Mouse (Mus musculus) retina, adult 2 months (tissue): Measurements from ENCODE around the gene Kif23.

Experiments used
- DNase-seq: peaks from one replicate; pipeline ENCODE4 v3.0.0-alpha.2; 2012; ENCODE audit warnings: low read depth, low spot score

Kif23 gene

GRCm38 (mm10) chr9:61946623-61947401, at the start of gene Kif23:
TSS of gene Kif23 (minus strand) at chr9:61946774.
- peak; percentile 81 for DNase-seq

- no peak for DNase-seq
Observed at GRCm38 (mm10) chr9:61991158-61991557, 44.6 kb upstream of the Kif23 start.

- no peak for DNase-seq
Observed at GRCm38 (mm10) chr9:61990738-61991137, 44.2 kb upstream of the Kif23 start.

DNA sequence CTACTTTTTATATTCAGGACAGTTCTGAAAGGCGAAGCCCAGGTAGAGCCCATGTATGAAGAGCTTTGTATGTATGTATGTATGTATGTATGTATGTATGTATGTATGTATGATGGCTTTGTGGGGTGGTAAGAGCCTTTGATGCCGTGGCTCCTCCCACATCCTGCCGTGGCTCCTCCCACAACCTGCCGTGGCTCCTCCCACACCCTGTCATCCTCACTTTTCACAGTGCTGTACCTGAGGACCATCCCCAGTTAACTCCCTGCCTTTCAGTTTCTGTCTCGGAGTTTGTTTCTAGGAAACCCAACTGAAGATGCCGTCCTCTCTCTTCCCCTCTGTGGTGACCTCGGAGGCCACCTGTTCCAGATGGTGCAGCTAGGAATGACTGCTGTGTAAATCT, 39.5 kb upstream of the Kif23 start:
- no peak for DNase-seq

- DNase-seq, result peak; percentile 9
Observed at GRCm38 (mm10) chr9:61985183-61985863, 38.7 kb upstream of the Kif23 start.

- no peak for DNase-seq
Observed at GRCm38 (mm10) chr9:61982940-61983620, 36.5 kb upstream of the Kif23 start.

DNA sequence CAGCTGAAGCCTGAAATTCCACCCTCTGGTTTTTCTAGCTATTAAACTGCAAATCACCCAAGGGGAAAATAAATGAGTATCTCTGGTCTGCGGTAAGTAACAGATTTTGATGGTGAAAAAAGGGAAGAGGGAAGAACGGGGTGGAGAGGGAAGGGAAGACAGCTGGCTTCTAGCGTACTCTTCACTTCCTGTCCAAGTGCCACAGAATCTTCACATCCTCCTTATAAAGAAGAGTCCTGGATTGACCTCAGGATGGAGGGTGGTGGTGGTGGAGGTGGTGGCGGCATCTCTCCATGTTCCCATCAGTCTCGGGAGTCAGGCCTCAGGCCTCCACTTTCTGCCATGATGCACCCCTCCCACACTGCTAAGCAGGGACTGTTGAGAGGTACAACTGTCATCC, 35.3 kb upstream of the Kif23 start:
- DNase-seq, result no peak

GRCm38 (mm10) chr9:61979983-61980382, 33.4 kb upstream of the Kif23 start:
- DNase-seq, result no peak

GRCm38 (mm10) chr9:61977258-61977945, 30.8 kb upstream of the Kif23 start:
- no peak for DNase-seq

DNA sequence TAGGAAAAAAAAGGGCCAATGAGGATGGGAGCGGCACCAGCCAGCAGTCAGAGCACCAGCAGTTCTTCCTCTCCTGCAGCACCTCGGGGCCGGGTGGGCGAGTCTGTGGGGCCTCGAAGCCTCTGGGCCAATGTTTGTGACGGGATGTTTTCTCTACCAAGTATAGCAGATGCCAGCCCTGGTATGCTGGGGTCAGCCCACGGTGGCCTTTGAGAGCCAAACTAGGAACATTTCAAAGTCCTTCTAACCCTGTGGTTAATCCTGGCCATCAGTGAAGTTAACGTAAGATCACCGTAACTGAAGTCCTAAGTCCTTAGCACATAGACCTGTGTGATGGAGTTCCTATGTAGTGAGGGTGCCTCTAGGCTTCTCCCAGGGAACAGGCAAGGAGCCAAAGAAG, 25.5 kb upstream of the Kif23 start:
- DNase-seq, result no peak

GRCm38 (mm10) chr9:61971045-61971444, 24.5 kb upstream of the Kif23 start:
- DNase-seq, result no peak

GRCm38 (mm10) chr9:61967357-61967756, 20.8 kb upstream of the Kif23 start:
- DNase-seq, result no peak

- DNase-seq, result no peak
Observed at GRCm38 (mm10) chr9:61965987-61966386, 19.4 kb upstream of the Kif23 start.

DNA sequence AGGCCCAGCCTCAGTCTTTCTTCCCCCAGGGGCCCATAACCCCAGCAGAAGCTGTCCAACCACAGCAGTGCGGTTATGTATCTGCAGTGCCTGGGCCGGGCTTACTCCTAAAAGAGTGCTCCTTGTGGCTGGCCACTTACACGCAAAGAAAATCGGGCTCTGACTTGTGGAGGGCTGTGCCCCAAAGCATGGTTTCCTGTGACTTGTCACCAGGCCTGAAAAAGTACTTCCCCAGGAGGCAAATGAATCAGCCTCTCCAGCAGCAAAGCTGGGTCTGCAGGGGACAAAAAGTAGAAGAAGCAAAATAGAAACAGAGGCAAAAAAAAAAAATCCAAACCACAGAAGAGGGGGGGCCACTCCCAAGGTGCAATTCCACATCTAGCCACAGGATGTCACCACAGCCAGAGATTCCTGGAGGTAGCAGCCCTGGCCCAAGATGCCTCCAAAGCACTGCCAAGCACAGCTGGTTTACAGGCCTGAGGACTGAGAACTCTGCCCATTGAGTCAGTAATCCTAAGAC, 18.9 kb upstream of the Kif23 start:
- peak; percentile 37 for DNase-seq

DNA sequence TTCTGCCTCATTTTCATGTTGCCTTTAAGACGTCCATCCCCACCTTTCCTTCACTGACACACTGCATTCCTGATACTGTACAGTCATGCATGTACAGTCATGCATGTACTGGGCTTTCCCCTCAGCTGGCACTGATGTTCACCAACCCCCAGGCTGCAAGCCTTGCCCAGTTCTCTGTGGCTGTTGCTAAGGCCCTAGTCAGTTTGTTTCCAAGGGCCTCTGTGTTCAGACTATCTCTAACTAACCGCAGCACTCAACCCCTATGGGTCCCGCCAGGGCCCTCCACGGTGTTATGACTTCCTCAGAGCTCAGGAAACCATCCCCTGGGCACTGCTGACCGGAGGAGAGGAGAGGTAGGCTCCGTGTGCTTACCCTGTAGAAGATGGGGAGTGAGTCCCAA, 16.8 kb upstream of the Kif23 start:
- DNase-seq, result no peak

GRCm38 (mm10) chr9:61961181-61961580, 14.6 kb upstream of the Kif23 start:
- no peak for DNase-seq

DNA sequence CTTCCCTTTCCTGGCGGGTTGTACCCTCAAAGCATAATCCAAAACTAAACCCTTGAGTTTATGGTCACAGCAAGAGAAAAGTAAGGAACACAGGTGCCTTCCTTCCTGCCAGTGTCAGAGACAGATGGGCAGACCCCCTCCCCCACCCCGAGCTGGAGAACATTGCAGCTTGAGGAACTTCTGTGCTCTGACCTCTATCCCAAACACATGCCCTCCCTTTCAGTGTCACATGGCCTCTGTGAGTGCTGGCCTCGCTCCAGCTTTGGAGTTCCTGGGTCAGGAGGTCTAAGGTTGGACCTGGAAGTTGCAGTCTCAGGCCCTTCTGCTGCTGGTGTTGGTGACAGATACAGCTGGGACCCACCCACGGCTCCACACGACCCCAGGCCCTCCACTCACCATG, 14.2 kb upstream of the Kif23 start:
- no peak for DNase-seq

- DNase-seq, result no peak
Observed at GRCm38 (mm10) chr9:61959921-61960569, 13.5 kb upstream of the Kif23 start.

GRCm38 (mm10) chr9:61954707-61955106, 8.1 kb upstream of the Kif23 start:
- no peak for DNase-seq

DNA sequence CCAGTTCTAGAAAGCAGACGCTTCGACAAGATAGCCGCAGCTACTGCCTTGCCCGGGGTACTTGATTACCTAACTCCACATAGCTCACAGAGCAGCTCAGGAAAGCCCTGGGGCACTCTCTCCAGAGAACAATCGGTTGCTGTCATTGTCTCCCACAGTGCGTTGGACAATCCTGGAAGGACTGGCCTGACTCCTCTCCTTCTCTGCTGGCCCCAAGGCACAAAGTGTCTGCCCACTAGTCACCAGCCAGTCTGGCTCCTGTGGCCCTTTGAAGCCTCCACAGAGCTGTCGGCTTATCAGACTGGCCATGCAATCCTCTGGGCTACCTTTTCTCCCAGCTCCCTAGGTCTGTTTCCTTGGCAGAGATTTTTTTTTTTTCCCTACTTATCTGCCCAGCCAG, 5.7 kb upstream of the Kif23 start:
- DNase-seq, result no peak
